Mouse (Mus musculus): ENCODE data around the gene Cox19.

DNA sequence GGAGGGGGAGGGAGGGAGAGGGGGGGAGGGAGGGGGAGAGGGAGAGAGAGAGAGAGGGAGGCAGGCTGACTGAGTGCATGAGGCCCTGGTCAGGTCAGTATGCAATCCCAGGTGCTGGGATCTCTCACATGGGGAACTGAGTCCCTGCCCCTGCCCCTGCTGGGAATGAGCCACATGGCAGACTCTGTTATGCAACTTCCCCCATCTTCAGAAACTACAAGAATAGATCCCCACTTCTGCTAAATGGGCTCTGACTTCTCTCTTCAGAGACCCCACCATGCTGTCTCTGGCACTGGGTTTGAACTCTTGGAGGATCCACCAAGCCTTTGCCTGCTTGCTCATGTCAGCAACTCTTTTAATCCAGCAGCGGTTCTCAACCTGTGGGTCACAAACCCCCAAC lies 14.6 kb upstream of the Cox19 start:
- TF ChIP-seq CTCF (IDR thresholded peaks at IDR 0.05 in 2 of 3, conservative IDR thresholded peaks at IDR 0.05 in 1 of 3; ENCODE audit: control insufficient read depth in 1 of 3, insufficient read depth in 1 of 3, low read depth in 2 of 3, low read length in 3 of 3, poor library complexity in 1 of 3, severe bottlenecking in 1 of 3) (no peak), POLR2A (IDR thresholded peaks at IDR 0.05; ENCODE audit: control insufficient read depth in 1 of 2, insufficient read depth in 1 of 2, low read depth in 1 of 2, low read length in 2 of 2, poor library complexity in 1 of 2) (no peak), MAX (IDR thresholded peaks at IDR 0.05; ENCODE audit: low read length) (no peak), MEF2A (IDR thresholded peaks at IDR 0.05; ENCODE audit: extremely low read depth, insufficient replicate concordance, low read depth, low read length, poor library complexity, severe bottlenecking) (no peak), GATA1 (IDR thresholded peaks at IDR 0.05; ENCODE audit: low read depth, low read length) (no peak), TAL1 (IDR thresholded peaks at IDR 0.05; ENCODE audit: low read length) (no peak), MYC (IDR thresholded peaks at IDR 0.05; ENCODE audit: low read depth, low read length) (peak; percentile 46; the same call in 1 of the 2 replicates), ZNF384 (IDR thresholded peaks at IDR 0.05; ENCODE audit: low read depth, low read length) (no peak), ZMIZ1 (IDR thresholded peaks at IDR 0.05; ENCODE audit: low read depth, low read length) (no peak), EP300 (IDR thresholded peaks at IDR 0.05; ENCODE audit: low read depth in 1 of 2, low read length in 2 of 2) (no peak), MAZ (IDR thresholded peaks at IDR 0.05; ENCODE audit: low read depth, low read length) (0 out of 2 replicates have a peak, but pooled peaks have one; percentile 20), RAD21 (IDR thresholded peaks at IDR 0.05; ENCODE audit: low read depth, low read length) (no peak), POLR2AphosphoS2 (IDR thresholded peaks at IDR 0.05; ENCODE audit: low read length) (no peak), MXI1 (IDR thresholded peaks at IDR 0.05; ENCODE audit: low read depth, low read length) (no peak)
